In the genomic region with DNA sequence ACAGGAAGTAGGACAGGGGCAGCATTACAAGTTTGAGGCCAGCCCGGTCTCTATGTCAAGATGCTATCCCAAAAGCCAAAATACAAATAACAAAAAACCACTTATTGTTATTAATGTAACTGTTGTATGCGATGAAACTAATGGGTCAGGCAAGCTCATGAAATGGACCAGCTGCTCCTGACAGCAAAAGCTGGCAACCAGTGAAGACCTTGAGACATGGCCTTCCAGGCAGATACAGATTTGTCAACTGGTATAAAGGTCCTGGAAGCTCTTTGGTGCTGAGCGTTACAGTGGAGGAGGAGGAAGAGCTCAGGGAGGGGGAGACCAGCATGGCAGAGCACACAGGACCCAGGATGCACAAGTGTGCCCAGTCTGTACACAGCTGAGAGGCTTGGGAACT, we compare ENCODE assay signal across 20 mouse cellular contexts. TPM values are rescaled to one million over a fixed set of nuclear protein-coding genes. Genes with fewer than 3 reads are reported as not detected.
"Had no signal": no experiment of that assay in that cellular context is flagged by ENCODE, and none has a peak within 500 bp of the region (broad histone marks: within the 10 kb centered on the region; RNA-seq: fewer than 3 reads in every experiment).

No protein-coding gene starts in this region.

- DNase-seq: kidney, adult 11 months; kidney, adult 9 months; kidney, postnatal 36 days; layer of hippocampus, adult 9-11 months; layer of hippocampus, postnatal 36 days; thymus, postnatal 25 days had no signal

- H3K27ac ChIP-seq: kidney, postnatal 0 days; limb, embryonic 15.5 days; liver, embryonic 12.5 days; macrophage; midbrain, embryonic 13.5 days; stomach, postnatal 0 days had no signal

- H3K36me3 ChIP-seq: limb, embryonic 15.5 days; liver, embryonic 12.5 days; midbrain, embryonic 13.5 days had no signal

- H3K4me3 ChIP-seq: limb, embryonic 15.5 days; liver, embryonic 12.5 days; midbrain, embryonic 13.5 days had no signal

- ATAC-seq: liver, embryonic 12.5 days; midbrain, embryonic 13.5 days had no signal

- H3K9ac ChIP-seq: limb, embryonic 15.5 days; liver, embryonic 12.5 days; midbrain, embryonic 13.5 days had no signal

- H3K9me3 ChIP-seq: limb, embryonic 15.5 days; liver, embryonic 12.5 days; midbrain, embryonic 13.5 days had no signal

- H3K4me2 ChIP-seq: limb, embryonic 15.5 days; liver, embryonic 12.5 days; midbrain, embryonic 13.5 days had no signal

- H3K27me3 ChIP-seq: limb, embryonic 15.5 days; midbrain, embryonic 13.5 days had no signal

RNA-seq across cellular contexts. Expression of a gene that starts 44.9 kb away (rescaled TPM):
- total RNA-seq: layer of hippocampus, adult 18-20 months; layer of hippocampus, postnatal 36 days; left cerebral cortex, adult 8-10 months; left cerebral cortex, postnatal 25 days; midbrain, postnatal 0 days had no signal
- polyA plus RNA-seq: intestine, embryonic 14.5 days; kidney, postnatal 0 days; limb, embryonic 11.5 days; limb, embryonic 15.5 days; liver, embryonic 12.5 days; liver, embryonic 16.5 days; macrophage; midbrain, embryonic 13.5 days; midbrain, postnatal 0 days; neural tube, embryonic 14.5 days; stomach, postnatal 0 days had no signal
